Mouse (Mus musculus): ENCODE measurements around the gene Furin.
A peak's percentile ranks its signal among the peaks of the same experiment; 100 is the strongest.

The Furin gene

GRCm38 (mm10) chr7:80372667-80373066, 32.6 kb downstream of the Furin start:
- DNase-seq (ENCODE audit: low spot score): no peak

DNA sequence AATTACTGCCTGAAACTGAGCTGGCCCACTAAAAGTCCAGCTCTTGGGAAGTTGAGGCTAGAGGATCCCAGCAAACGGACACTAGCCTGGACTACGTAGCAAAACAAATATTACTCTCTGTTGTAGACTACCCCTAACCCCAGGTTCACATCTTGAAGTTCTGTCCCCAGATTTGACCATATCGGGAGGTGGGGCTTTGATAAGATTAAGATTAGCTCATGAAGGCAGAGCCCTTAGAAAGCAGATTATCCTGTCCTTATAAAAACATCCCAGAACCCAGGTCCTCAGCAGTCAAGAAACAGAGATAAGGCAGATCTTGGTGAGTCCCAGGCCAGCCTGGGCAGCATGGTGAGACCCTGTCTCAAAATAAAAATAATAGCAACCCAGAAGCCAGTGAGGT, 33.1 kb downstream of the Furin start:
- DNase-seq (ENCODE audit: low spot score): no peak

DNA sequence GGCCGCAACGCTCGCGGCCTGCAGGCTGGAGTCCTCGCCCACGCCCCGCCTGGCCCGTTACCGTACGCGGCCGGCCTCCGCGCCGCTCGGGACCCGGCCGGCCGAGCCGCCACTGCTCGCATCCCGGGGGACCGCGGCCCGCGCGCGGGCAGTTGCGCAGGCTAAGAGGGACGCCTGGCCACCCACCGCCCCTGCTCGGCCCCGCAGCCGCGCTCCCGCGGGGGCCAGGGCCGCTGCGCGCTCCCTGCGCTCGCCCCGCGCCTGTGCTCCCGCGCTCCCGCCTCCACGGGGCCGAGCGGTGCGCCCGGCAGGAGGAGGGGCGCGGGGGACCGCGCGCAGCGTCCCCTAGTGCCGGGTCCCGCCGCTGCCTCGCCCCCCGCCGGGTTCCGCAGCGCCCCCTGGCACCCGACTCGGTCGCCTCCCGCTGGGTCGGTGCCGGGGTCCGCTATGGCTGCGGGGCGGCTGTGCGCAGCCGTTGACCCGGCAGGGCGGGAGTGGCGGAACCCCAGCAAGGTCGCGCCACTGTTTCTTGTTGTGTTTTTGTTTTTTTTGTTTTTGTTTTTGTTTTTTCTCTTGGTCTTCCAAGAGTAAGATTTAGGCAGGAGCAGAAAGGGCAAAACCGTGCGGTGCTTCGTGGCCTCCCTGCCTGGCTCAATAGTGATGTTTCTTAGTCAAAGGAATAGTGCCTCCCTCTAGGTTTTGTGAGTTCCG, 34.0 kb downstream of the Furin start, which contains the start of gene Man2a2:
TSS of gene Man2a2 (minus strand) at position 335 of the 711 bp plus-strand sequence.
- peak; percentile 79 for DNase-seq (ENCODE audit: low spot score)

DNA sequence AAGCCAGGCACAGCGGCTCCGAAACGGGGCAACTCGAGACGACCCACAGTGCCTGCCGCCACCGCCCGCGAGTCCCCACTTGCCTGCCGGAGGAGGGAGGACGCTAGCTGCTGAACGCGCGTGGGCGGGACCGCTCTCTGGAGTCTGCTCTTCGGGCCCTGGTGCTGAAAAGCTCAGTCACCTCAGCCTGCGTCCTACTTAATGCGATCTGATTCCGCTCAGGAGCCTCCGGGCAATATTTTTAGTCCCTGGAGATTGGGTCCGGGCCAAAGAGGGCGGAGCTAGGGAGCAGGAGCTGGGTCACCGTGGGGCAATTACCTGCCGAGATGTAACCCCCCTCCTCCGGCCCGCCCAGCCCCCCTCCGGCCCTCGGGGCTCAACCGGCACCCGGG, 34.6 kb downstream of the Furin start:
- DNase-seq (ENCODE audit: low spot score): peak; percentile 64

DNA sequence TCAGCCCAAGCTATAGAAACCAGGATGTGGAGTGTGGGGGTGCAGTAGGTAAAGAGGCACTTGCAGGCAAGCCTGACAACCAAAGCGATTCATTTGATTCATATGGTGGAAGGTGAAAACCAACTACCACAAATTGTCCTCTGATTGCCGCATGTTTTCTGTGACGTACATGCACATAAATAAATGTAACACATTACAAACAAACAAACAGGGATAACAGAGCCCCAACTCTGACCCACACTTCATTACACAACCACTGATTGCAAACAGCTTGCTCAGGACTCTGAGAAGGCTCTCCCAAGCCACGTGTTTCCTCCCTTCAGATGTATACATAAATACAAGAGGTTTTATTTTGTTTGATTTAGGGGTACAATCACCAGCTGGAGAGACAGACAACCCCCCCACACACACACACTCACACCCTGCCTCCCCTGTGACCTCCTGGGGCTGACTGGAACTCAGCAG, 35.2 kb downstream of the Furin start:
- no peak for DNase-seq (ENCODE audit: low spot score)

GRCm38 (mm10) chr7:80369461-80369860, 35.8 kb downstream of the Furin start:
- DNase-seq (ENCODE audit: low spot score): no peak

DNA sequence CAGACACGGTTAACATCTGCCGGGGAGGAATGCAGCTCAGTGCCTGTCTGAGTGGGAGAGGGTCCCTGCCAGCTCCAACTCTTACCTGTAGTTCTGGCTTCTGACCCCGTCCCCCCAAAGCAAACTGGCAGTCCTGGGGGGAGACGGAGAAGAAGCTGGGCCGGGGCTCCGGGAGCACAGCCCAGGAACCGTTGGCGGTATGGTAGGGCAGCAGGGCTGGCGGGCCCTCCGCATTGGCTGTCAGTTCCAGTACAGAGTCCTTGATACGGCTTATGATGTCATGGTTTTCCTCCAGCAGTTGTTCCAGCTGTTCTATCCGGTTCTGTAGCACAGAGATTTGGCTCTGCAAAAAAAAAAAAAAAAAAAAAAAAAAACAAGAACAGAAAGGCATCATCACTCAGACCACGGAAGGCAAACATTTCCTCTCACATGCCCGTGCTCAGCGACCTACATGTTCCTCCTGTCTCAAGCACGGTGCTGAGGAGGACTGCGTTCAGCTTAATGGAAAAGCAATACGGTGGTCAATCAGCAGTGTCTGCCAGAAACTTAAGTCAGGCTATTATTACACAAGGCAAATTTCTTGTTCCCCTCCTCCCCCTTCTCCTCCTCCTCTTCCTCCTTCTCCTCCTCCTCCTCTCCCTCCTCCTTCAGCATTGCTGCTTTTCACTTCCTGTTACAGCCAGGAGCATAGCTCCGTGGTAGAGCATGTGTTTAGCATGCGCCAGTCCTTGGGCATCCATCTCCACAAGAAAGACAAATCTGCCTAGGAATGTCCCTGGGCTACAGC, 36.4 kb downstream of the Furin start:
- DNase-seq (ENCODE audit: low spot score): no peak

- no peak for DNase-seq (ENCODE audit: low spot score)
These were observed 37.2 kb downstream of the Furin start for GRCm38 (mm10) chr7:80368009-80368408.

- no peak for DNase-seq (ENCODE audit: low spot score)
These were observed 38.0 kb downstream of the Furin start for GRCm38 (mm10) chr7:80367232-80367631.

DNA sequence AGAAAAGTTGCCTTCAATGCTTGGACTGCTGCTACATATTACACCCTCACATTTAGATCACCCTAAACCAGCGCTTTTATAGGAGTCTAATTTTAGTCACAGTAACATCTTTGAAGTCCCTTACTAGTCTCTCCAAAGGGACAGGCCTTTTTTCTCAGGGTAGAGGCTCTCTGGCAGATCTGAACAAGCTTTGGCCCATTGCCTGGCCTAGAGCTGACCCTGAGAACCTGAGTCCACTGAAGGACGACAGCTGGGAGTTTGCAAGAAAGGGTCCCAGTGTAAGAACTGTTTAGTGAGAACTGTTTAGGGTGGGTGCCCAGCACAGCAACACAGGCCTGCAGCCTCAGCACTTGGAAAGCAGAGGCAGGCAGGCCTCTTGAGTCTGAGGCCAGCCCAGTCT, 39.5 kb downstream of the Furin start:
- DNase-seq (ENCODE audit: low spot score): no peak

DNA sequence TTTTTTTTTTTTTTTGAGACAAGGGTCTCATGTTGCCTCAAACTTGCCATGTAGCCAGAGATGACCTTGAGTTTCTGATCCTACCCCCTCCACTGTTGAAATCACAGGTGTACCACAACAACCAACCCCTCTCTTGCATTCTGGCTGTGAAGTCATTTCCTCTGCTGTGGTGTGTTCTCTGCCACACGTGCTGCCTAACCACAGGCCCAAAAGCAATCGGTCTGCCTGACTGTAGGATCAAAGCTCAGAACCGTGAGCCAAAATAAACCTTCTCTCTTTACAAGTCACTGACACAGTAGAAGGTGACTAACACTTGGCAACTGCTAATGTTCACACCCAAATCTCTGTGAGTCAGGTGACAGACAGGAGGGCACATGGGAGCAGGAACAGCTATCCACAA, 44.8 kb downstream of the Furin start:
- no peak for DNase-seq (ENCODE audit: low spot score)

GRCm38 (mm10) chr7:80358039-80358438, 47.2 kb downstream of the Furin start:
- no peak for DNase-seq (ENCODE audit: low spot score)

- no peak for DNase-seq (ENCODE audit: low spot score)
These were observed 48.1 kb downstream of the Furin start for GRCm38 (mm10) chr7:80357156-80357555.

- no peak for DNase-seq (ENCODE audit: low spot score)
These were observed 48.9 kb downstream of the Furin start for GRCm38 (mm10) chr7:80356351-80356750.

- DNase-seq (ENCODE audit: low spot score): no peak
These were observed 52.3 kb downstream of the Furin start for GRCm38 (mm10) chr7:80352920-80353319.

GRCm38 (mm10) chr7:80350808-80351207, 54.4 kb downstream of the Furin start:
- DNase-seq (ENCODE audit: low spot score): no peak

DNA sequence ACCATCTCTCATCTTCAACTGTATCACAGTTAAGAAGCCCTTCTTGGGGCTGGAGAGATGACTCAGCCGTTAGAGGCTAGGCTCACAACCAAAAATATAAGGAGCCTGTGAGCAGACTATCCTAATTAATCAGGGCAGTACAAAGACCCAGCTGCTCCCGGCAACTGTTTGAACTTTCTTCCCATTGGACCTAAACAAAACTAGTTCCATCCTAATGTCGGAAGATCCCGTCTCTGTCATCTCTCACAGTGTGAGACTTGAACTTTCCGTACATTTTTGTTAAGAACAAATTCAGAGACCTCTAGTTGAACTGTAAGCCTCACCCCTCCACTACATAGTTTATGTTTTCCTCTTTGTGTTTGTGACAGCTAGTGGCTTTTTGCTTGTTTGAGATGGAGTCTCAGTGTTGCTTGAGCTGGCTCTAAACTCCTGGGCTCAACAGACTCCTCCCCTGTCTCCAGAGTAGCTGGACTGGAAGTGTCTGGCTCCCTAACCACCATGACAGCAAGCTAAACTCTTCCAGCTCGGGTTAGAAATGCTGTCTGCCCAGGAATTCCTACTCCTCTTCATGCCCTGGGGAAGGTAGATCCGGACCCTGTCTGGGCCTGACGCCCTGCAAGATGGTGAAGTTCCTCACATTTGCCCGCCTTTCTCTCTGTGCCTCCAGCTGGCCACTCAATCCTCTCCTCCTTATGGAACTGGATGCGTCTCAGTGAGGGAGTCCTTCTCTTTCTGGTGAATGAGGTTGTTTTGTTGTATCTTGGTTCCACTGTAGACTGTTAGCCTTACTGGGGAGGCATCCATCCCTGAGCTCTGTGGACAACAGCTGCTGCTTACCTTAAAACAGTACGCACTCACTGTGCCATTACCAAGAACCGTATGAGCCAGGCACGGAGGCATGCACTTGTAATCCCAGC, 57.3 kb downstream of the Furin start:
- DNase-seq (ENCODE audit: low spot score): no peak

- no peak for DNase-seq (ENCODE audit: low spot score)
These were observed 58.4 kb downstream of the Furin start for GRCm38 (mm10) chr7:80346830-80347229.

DNA sequence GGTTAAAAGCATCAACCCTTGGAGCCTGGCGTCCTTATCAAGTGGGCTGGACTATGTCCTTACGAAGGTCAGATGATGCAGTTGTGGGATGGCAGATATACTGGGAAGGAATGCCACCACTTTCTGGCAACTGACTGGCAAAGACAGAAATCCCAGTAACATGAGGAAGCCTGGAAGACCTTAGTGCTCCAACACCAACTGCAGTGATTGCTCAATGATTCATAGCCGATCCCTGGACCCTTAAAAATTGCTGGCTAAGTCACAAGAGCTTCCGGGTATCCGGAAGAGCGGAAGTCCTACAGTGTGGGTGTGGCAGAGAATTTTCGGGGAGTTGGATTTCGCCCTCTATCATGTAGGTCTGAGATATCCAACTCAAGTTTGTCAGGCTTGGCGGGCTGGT, 59.1 kb downstream of the Furin start:
- no peak for DNase-seq (ENCODE audit: low spot score)

DNA sequence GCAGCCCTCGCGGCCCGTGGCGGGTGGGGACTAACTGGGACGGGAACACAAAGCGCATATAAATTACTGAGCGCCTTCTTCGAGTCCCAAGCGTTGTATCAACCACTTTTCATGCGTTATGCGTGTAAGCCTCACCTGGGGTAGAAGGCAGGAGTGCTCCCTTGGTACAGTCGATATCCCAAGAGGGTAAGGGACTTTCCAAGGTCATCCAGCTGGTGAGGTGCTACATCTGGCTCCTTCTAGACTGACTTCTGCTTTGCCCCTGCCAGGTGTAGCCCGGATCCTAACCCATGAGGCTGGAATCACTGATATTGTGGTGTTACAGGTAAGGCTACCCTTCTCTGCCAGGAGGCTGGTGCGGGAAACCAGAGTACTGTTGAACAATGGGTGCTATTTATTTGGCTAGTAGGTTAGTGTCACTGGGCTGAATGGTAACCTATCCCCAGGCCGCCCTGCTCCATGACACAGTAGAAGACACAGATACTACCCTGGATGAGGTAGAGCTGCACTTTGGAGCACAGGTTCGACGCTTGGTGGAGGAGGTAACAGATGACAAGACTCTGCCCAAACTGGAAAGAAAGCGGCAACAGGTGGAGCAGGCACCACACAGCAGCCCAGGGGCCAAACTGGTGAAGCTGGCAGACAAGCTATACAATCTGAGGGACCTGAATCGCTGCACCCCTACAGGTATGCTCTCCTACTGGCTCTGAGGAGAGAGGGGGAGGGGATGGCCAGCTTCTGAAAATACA, 61.8 kb downstream of the Furin start:
- DNase-seq (ENCODE audit: low spot score): no peak

GRCm38 (mm10) chr7:80342858-80343257, 62.4 kb downstream of the Furin start, which contains the start of gene Hddc3:
TSS of gene Hddc3 (plus strand) at chr7:80343104.
- DNase-seq (ENCODE audit: low spot score): peak; percentile 93

Data from urinary bladder, postnatal 25 days (tissue).